18 mouse cellular contexts compared by ENCODE assay signal in genomic region chr12:29107720-29108051, GRCm38 (mm10).
DNase-seq lines count a peak whose midpoint lies in the region; ATAC-seq lines count a peak whose summit lies in the region.
"Had no signal": no experiment of that assay in that cellular context is flagged by ENCODE, and none has a peak within 500 bp of the region (broad histone marks: within the 10 kb centered on the region; RNA-seq: fewer than 3 reads in every experiment).

No protein-coding gene starts in this region.

- no peaks in the 10 kb centered on the region for H3K9me3 ChIP-seq in forebrain, embryonic 14.5 days (replicated peaks; ENCODE audit: control insufficient read depth, low read length)
- H3K9me3 ChIP-seq in hindbrain, embryonic 11.5 days (ENCODE audit: control insufficient read depth, low read length), result no peaks in the 10 kb centered on the region
- no peaks in the 10 kb centered on the region for H3K9me3 ChIP-seq in limb, embryonic 10.5 days (replicated peaks)
- no peaks in the 10 kb centered on the region for H3K9me3 ChIP-seq in midbrain, embryonic 16.5 days (replicated peaks; ENCODE audit: control insufficient read depth, low read length, poor library complexity, severe bottlenecking)
- H3K9me3 ChIP-seq: embryonic facial prominence, embryonic 10.5 days had no signal

- H3K9ac ChIP-seq in forebrain, embryonic 14.5 days (ENCODE audit: low read length), result no peak overlapping the region
- H3K9ac ChIP-seq in hindbrain, embryonic 11.5 days (ENCODE audit: low read depth, low read length), result no peak overlapping the region
- no peak overlapping the region for H3K9ac ChIP-seq in midbrain, embryonic 16.5 days (ENCODE audit: low read depth, low read length)

- H3K27me3 ChIP-seq in forebrain, embryonic 14.5 days (replicated peaks; ENCODE audit: control insufficient read depth, insufficient read depth, low read length), result no peaks in the 10 kb centered on the region
- H3K27me3 ChIP-seq in hindbrain, embryonic 11.5 days (ENCODE audit: control insufficient read depth, insufficient read depth, low read length), result no peaks in the 10 kb centered on the region
- H3K27me3 ChIP-seq in limb, embryonic 10.5 days (ENCODE audit: low read depth, poor library complexity, severe bottlenecking), result no peaks in the 10 kb centered on the region
- no peaks in the 10 kb centered on the region for H3K27me3 ChIP-seq in midbrain, embryonic 16.5 days (ENCODE audit: control insufficient read depth, insufficient read depth, low read depth, low read length)

- peak overlapping the region; percentile 44 for H3K27ac ChIP-seq in forebrain, embryonic 14.5 days (ENCODE audit: low read depth, low read length)
- 0 out of 2 replicates have a peak overlapping the region, but pooled peaks have one; percentile 47 for H3K27ac ChIP-seq in hindbrain, embryonic 11.5 days (ENCODE audit: low read depth, low read length)
- H3K27ac ChIP-seq in limb, embryonic 10.5 days, result 0 out of 2 replicates have a peak overlapping the region, but pooled peaks have one; percentile 25
- H3K27ac ChIP-seq in midbrain, embryonic 16.5 days (ENCODE audit: low read length), result peak overlapping the region; percentile 73
- H3K27ac ChIP-seq: stomach, postnatal 0 days had no signal

- H3K4me1 ChIP-seq in forebrain, embryonic 14.5 days (ENCODE audit: control insufficient read depth, insufficient read depth, low read length), result peaks cover 12% of the 10 kb centered on the region; the same call in 1 of the 2 replicates
- peaks cover 8% of the 10 kb centered on the region; the same call in 1 of the 2 replicates for H3K4me1 ChIP-seq in hindbrain, embryonic 11.5 days (replicated peaks; ENCODE audit: control insufficient read depth, insufficient read depth, low read length)
- H3K4me1 ChIP-seq in limb, embryonic 10.5 days, result no peaks in the 10 kb centered on the region
- H3K4me1 ChIP-seq in midbrain, embryonic 16.5 days (ENCODE audit: control insufficient read depth, insufficient read depth, low read length), result peaks cover 12% of the 10 kb centered on the region
- H3K4me1 ChIP-seq: embryonic facial prominence, embryonic 10.5 days had no signal

- ATAC-seq in forebrain, embryonic 14.5 days, result no peak; the same call in 1 of the 2 replicates
- no peak; the same call in 1 of the 2 replicates for ATAC-seq in hindbrain, embryonic 11.5 days (ENCODE audit: low FRiP score)
- ATAC-seq in midbrain, embryonic 16.5 days, result no peak

- no peak overlapping the region for H3K4me2 ChIP-seq in forebrain, embryonic 14.5 days (ENCODE audit: low read length)
- no peak overlapping the region for H3K4me2 ChIP-seq in hindbrain, embryonic 11.5 days (replicated peaks; ENCODE audit: low read depth, low read length)
- no peak overlapping the region for H3K4me2 ChIP-seq in midbrain, embryonic 16.5 days (ENCODE audit: low read length)
- H3K4me2 ChIP-seq: liver, embryonic 11.5 days had no signal

- DNase-seq in forebrain, embryonic 14.5 days (ENCODE audit: low spot score), result no peak
- DNase-seq in hindbrain, embryonic 11.5 days (ENCODE audit: low spot score), result no peak
- DNase-seq in limb, embryonic 10.5 days (ENCODE audit: low spot score), result no peak
- no peak for DNase-seq in kidney, postnatal 36 days
- no peak for DNase-seq in kidney, adult 8-10 months
- no peak for DNase-seq in cerebellum, postnatal 4 days (ENCODE audit: low spot score in 2 of 2)
- DNase-seq: B cell, adult 2 months; cerebellum, adult 2 months; gastrocnemius, postnatal 25 days; kidney, adult 18-20 months; kidney, postnatal 14 days; lung, adult 18-20 months; lung, postnatal 14 days had no signal

- H3K36me3 ChIP-seq in forebrain, embryonic 14.5 days (ENCODE audit: control insufficient read depth, insufficient read depth, low read length), result no peaks in the 10 kb centered on the region
- no peaks in the 10 kb centered on the region for H3K36me3 ChIP-seq in hindbrain, embryonic 11.5 days (ENCODE audit: control insufficient read depth, insufficient read depth, low read length)
- no peaks in the 10 kb centered on the region for H3K36me3 ChIP-seq in limb, embryonic 10.5 days
- H3K36me3 ChIP-seq in midbrain, embryonic 16.5 days (ENCODE audit: control insufficient read depth, insufficient read depth, low read length), result no peaks in the 10 kb centered on the region
- H3K36me3 ChIP-seq: embryonic facial prominence, embryonic 10.5 days had no signal

- no peak overlapping the region for H3K4me3 ChIP-seq in forebrain, embryonic 14.5 days (ENCODE audit: low read depth, low read length)
- no peak overlapping the region for H3K4me3 ChIP-seq in hindbrain, embryonic 11.5 days (ENCODE audit: low read depth, low read length)
- H3K4me3 ChIP-seq in limb, embryonic 10.5 days, result no peak overlapping the region
- H3K4me3 ChIP-seq in midbrain, embryonic 16.5 days (ENCODE audit: low read depth, low read length), result no peak overlapping the region
- H3K4me3 ChIP-seq: embryonic facial prominence, embryonic 10.5 days; myocyte had no signal

- 37% methylated on average over 3 of the region's 3 CpGs for WGBS in forebrain, embryonic 14.5 days
- WGBS in hindbrain, embryonic 11.5 days, result 77% methylated on average over 3 of the region's 3 CpGs
- 86% methylated on average over 3 of the region's 3 CpGs for WGBS in limb, embryonic 10.5 days
- WGBS in midbrain, embryonic 16.5 days, result 35% methylated on average over 3 of the region's 3 CpGs
